Mouse (Mus musculus): ENCODE measurements around the gene Ttc23. TPM values are rescaled to one million over a fixed set of nuclear protein-coding genes. Genes with fewer than 3 reads are reported as not detected.
A peak's percentile ranks its signal among the peaks of the same experiment; 100 is the strongest.

The Ttc23 gene
- total RNA-seq (2014; rRNA removed) (28.3 and 47.8 TPM in 2 replicates), polyA plus RNA-seq (2012; rRNA removed) (14.2 and 15.1 TPM in 2 replicates)

DNA sequence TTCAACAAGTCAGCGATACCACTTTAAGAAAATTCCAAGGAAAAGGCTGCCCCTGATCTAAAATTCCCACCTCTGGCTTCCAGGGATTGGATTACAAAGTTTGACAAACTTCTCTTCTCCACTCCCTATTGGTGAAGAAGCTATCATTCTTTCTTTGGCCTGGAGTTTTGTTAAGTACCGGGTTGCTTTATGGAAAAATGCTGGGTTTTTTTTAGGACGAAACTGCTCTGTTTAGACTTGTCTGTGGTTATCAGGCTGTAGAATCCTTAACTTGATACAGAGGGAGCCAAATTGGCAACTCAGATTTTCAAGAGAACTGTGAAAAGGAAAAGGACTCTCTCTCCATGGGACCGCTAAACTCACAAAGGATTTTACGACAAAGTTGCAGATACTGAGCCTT, at the start of gene Ttc23:
TSS of gene Ttc23 (plus strand) at position 134 of the 400 bp plus-strand sequence.
- Histone ChIP-seq H3K79me2 (ENCODE audit: control insufficient read depth, insufficient read depth, low read length) (peaks cover 20% of the 10 kb centered on the region), H3K36me3 (ENCODE audit: control insufficient read depth, insufficient read depth, low read length) (no peaks in the 10 kb centered on the region), H3K4me1 (ENCODE audit: control insufficient read depth, insufficient read depth, low read length) (peaks cover 24% of the 10 kb centered on the region), H3K9ac (ENCODE audit: low read depth, low read length) (peak within 1 kb of the TSS; percentile 81), H3K4me3 (ENCODE audit: insufficient read depth, low read depth, low read length) (peak within 1 kb of the TSS; percentile 70), H3K27me3 (ENCODE audit: control insufficient read depth, insufficient read depth, low read length) (no peaks in the 10 kb centered on the region), H3K27ac (replicated peaks; ENCODE audit: insufficient read depth, low read depth, low read length) (peak within 1 kb of the TSS; percentile 90)
- no peak for TF ChIP-seq CTCF (IDR thresholded peaks at IDR 0.05; ENCODE audit: low read depth, low read length)
- no peak for TF ChIP-seq POLR2A (IDR thresholded peaks at IDR 0.05; ENCODE audit: extremely low read depth, insufficient read depth, low read length)
- WGBS: 7% methylated on average over 5 of the region's 5 CpGs
- peak; percentile 94 for DNase-seq (ENCODE audit: extremely low read depth, low read depth, low spot score)

GRCm38 (mm10) chr7:67598050-67598449, 49.2 kb upstream of the Ttc23 start:
- 91% methylated on average over 3 of the region's 3 CpGs for WGBS
- DNase-seq (ENCODE audit: extremely low read depth, low read depth, low spot score): no peak
- peaks cover 3% of the 10 kb centered on the region; the same call in 1 of the 2 replicates for H3K36me3 ChIP-seq (ENCODE audit: control insufficient read depth, insufficient read depth, low read length)
- no peak overlapping the region for H3K27ac ChIP-seq (replicated peaks; ENCODE audit: insufficient read depth, low read depth, low read length)
- H3K9ac ChIP-seq (ENCODE audit: low read depth, low read length): no peak overlapping the region
- H3K4me1 ChIP-seq (ENCODE audit: control insufficient read depth, insufficient read depth, low read length): no peaks in the 10 kb centered on the region
- TF ChIP-seq POLR2A (IDR thresholded peaks at IDR 0.05; ENCODE audit: extremely low read depth, insufficient read depth, low read length) (no peak), CTCF (IDR thresholded peaks at IDR 0.05; ENCODE audit: low read depth, low read length) (no peak)
- no peaks in the 10 kb centered on the region for H3K27me3 ChIP-seq (ENCODE audit: control insufficient read depth, insufficient read depth, low read length)
- peaks cover 11% of the 10 kb centered on the region for H3K79me2 ChIP-seq (ENCODE audit: control insufficient read depth, insufficient read depth, low read length)
- H3K4me3 ChIP-seq (ENCODE audit: insufficient read depth, low read depth, low read length): no peak overlapping the region

DNA sequence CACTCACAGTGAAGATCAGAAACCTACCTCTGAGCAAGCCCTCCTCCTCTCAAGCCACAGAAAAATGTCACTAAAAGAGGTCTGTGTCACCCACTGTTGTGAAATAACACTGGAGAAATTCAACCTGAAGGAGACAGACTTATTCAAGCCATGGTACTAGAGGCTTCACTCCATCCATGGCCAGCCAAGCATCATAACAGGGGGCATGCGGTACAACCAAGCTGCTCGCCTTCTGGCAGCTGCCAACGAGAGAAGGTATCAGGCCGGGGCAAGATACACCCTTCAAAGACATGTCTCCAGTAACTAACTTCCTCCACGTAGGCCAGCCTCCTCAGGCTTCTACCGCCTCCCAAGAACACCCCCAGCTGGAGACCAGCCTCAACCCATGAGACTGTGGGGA, 42.1 kb upstream of the Ttc23 start:
- WGBS: 89% methylated on average over 6 of the region's 6 CpGs
- no peaks in the 10 kb centered on the region; the same call in 1 of the 2 replicates for H3K4me1 ChIP-seq (ENCODE audit: control insufficient read depth, insufficient read depth, low read length)
- peaks cover 19% of the 10 kb centered on the region; the same call in 1 of the 2 replicates for H3K79me2 ChIP-seq (ENCODE audit: control insufficient read depth, insufficient read depth, low read length)
- no peak for TF ChIP-seq POLR2A (IDR thresholded peaks at IDR 0.05; ENCODE audit: extremely low read depth, insufficient read depth, low read length)
- no peak for TF ChIP-seq CTCF (IDR thresholded peaks at IDR 0.05; ENCODE audit: low read depth, low read length)
- peaks cover 11% of the 10 kb centered on the region for H3K36me3 ChIP-seq (ENCODE audit: control insufficient read depth, insufficient read depth, low read length)
- no peaks in the 10 kb centered on the region for H3K27me3 ChIP-seq (ENCODE audit: control insufficient read depth, insufficient read depth, low read length)
- H3K27ac ChIP-seq (replicated peaks; ENCODE audit: insufficient read depth, low read depth, low read length): no peak overlapping the region
- no peak overlapping the region for H3K4me3 ChIP-seq (ENCODE audit: insufficient read depth, low read depth, low read length)
- H3K9ac ChIP-seq (ENCODE audit: low read depth, low read length): no peak overlapping the region
- DNase-seq (ENCODE audit: extremely low read depth, low read depth, low spot score): no peak

DNA sequence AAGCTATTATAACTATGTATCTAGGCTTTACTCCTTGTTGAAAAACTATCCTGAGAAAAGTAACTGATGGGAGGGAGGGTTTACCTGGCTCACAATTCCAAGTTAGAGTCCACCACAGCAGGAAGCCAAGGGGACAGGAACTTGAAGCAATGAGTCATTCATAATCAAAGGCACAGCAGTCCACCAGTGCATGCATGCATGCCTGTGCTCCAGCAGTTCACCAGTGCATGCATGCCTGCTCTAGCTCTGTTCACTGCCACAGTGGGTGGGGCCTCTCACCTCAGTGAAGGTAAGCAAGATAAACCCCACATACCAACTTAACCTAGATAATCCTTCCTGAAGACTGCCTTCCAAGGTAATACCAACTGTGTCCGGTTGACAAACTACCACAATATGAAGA, 41.0 kb upstream of the Ttc23 start:
- H3K27me3 ChIP-seq (ENCODE audit: control insufficient read depth, insufficient read depth, low read length): no peaks in the 10 kb centered on the region
- H3K27ac ChIP-seq (replicated peaks; ENCODE audit: insufficient read depth, low read depth, low read length): no peak overlapping the region
- DNase-seq (ENCODE audit: extremely low read depth, low read depth, low spot score): no peak
- H3K4me3 ChIP-seq (ENCODE audit: insufficient read depth, low read depth, low read length): no peak overlapping the region
- no peaks in the 10 kb centered on the region; the same call in 1 of the 2 replicates for H3K4me1 ChIP-seq (ENCODE audit: control insufficient read depth, insufficient read depth, low read length)
- no peak overlapping the region for H3K9ac ChIP-seq (ENCODE audit: low read depth, low read length)
- H3K36me3 ChIP-seq (ENCODE audit: control insufficient read depth, insufficient read depth, low read length): peaks cover 13% of the 10 kb centered on the region
- TF ChIP-seq CTCF (IDR thresholded peaks at IDR 0.05; ENCODE audit: low read depth, low read length): no peak
- no peak for TF ChIP-seq POLR2A (IDR thresholded peaks at IDR 0.05; ENCODE audit: extremely low read depth, insufficient read depth, low read length)
- WGBS: 93% methylated on average over 1 of the region's 1 CpGs
- peaks cover 22% of the 10 kb centered on the region; the same call in 1 of the 2 replicates for H3K79me2 ChIP-seq (ENCODE audit: control insufficient read depth, insufficient read depth, low read length)

DNA sequence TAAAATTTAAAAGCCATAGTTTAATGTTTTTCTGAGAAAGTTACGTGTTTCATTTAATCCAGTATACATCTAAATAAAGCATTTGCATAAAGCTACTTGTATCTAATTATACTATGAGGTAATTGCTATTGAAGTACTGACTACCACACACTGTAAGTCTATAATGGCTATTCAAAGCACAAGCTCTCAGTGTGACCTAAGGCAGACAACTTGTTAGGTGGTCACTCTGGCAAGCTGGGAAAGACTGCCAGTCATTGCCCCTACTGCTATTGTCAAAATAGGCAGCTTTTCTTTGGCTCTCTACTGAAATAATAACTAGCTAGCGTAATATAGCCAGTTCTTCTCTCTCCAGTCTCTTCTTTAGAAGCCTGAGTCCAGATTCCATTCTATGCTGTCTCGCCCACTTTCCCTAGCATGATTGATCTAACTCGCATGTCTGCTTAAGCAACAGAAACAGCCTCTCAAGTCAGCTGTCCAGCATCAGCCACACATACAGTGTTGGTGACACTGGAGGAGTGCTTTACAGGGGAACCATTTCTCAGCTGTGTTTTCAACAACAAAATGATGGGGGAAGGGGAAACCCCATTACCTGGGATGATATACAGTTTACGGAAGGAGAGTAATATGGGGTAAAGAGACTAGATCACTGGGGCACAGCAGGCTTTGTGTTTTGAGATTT, 39.4 kb upstream of the Ttc23 start:
- Histone ChIP-seq H3K27ac (replicated peaks; ENCODE audit: insufficient read depth, low read depth, low read length) (no peak overlapping the region), H3K4me3 (ENCODE audit: insufficient read depth, low read depth, low read length) (no peak overlapping the region), H3K9ac (ENCODE audit: low read depth, low read length) (no peak overlapping the region), H3K27me3 (ENCODE audit: control insufficient read depth, insufficient read depth, low read length) (no peaks in the 10 kb centered on the region), H3K36me3 (ENCODE audit: control insufficient read depth, insufficient read depth, low read length) (peaks cover 25% of the 10 kb centered on the region), H3K79me2 (ENCODE audit: control insufficient read depth, insufficient read depth, low read length) (peaks cover 22% of the 10 kb centered on the region; the same call in 1 of the 2 replicates), H3K4me1 (ENCODE audit: control insufficient read depth, insufficient read depth, low read length) (no peaks in the 10 kb centered on the region; the same call in 1 of the 2 replicates)
- TF ChIP-seq POLR2A (IDR thresholded peaks at IDR 0.05; ENCODE audit: extremely low read depth, insufficient read depth, low read length) (no peak), CTCF (IDR thresholded peaks at IDR 0.05; ENCODE audit: low read depth, low read length) (no peak)
- no peak for DNase-seq (ENCODE audit: extremely low read depth, low read depth, low spot score)
- WGBS: 89% methylated on average over 5 of the region's 5 CpGs

Measured in liver, adult 2 months (tissue).